Mouse (Mus musculus) intestine, postnatal 0 days (tissue): ENCODE measurements around the gene Wdr83. TPM values are rescaled to one million over a fixed set of nuclear protein-coding genes. Genes with fewer than 3 reads are reported as not detected.

Experiments used
- ATAC-seq: fragments of 200-750 bp; cut with Nextera tagmentation; 2 replicates; pipeline ENCODE4 v1.8.0; 2017; ENCODE audit warnings: mild to moderate bottlenecking, moderate TSS enrichment, moderate library complexity
- H3K27ac ChIP-seq: fragments of 300-500 bp; sonication (generic); 2 replicates; pipeline ENCODE4 v1.5.1; 2014; ENCODE audit warnings: mild to moderate bottlenecking, low read depth, low read length, moderate library complexity
- H3K27me3 ChIP-seq: fragments of 300-500 bp; sonication (generic); replicated peaks from 2 replicates; pipeline ENCODE4 v1.6.1; 2014; ENCODE audit warnings: low read length, mixed read lengths; ENCODE audit not compliant: control insufficient read depth, insufficient read depth
- H3K36me3 ChIP-seq: fragments of 300-500 bp; sonication (generic); 2 replicates; pipeline ENCODE4 v1.6.1; 2014; ENCODE audit warnings: mild to moderate bottlenecking, moderate library complexity; ENCODE audit not compliant: control insufficient read depth, insufficient read depth
- H3K4me1 ChIP-seq: fragments of 300-500 bp; sonication (generic); replicated peaks from 2 replicates; pipeline ENCODE4 v1.6.1; 2014; ENCODE audit warnings: antibody characterized with exemption, low read length, mixed read lengths; ENCODE audit not compliant: control insufficient read depth, insufficient read depth
- H3K4me2 ChIP-seq: fragments of 300-500 bp; sonication (generic); replicated peaks from 2 replicates; pipeline ENCODE4 v1.6.1; 2014; ENCODE audit warnings: low read depth, mild to moderate bottlenecking, moderate library complexity
- H3K4me3 ChIP-seq: fragments of 300-500 bp; sonication (generic); 2 replicates; pipeline ENCODE4 v1.5.1; 2014; ENCODE audit warnings: low read depth, low read length
- H3K9ac ChIP-seq: fragments of 300-500 bp; sonication (generic); 2 replicates; pipeline ENCODE4 v1.6.1; 2014; ENCODE audit warnings: mild to moderate bottlenecking, low read depth, low read length
- H3K9me3 ChIP-seq: fragments of 300-500 bp; sonication (generic); 2 replicates; pipeline ENCODE4 v1.6.1; 2016; ENCODE audit warnings: mixed run types; ENCODE audit not compliant: control insufficient read depth
- CTCF ChIP-seq: sonication (generic); IDR thresholded peaks from 2 replicates; pipeline ENCODE4 v1.5.1; 2016; ENCODE audit warnings: low read depth, mild to moderate bottlenecking, control low read depth, antibody characterized with exemption, moderate library complexity
- WGBS: fragments of 180-500 bp; shearing (Covaris S2); extraction: QIAGEN DNeasy Blood & Tissue Kit; methylation state at CpG from one replicate; pipeline ENCODE4 v1.1.7; 2014; 5-methylcytosine and 5-hydroxymethylcytosine counted together
- microRNA-seq: library from miRNA; unstranded; fragments of <30 nt; microRNA quantifications from one replicate; pipeline ENCODE4, GENCODE M21; 2016
- polyA plus RNA-seq: library from polyadenylated mRNA; unstranded; fragments of >200 nt; fragmentation: Nextera tagmentation; extraction: Ambion mirVana; gene quantifications from 2 replicates; pipeline ENCODE4 v1.2.1, GENCODE M21; 2015

The Wdr83 gene
- polyA plus RNA-seq, 1 experiment from 2014 or later, result 23.0 TPM

- no peaks in the 10 kb centered on the region for H3K9me3 ChIP-seq
- peaks cover 33% of the 10 kb centered on the region for H3K36me3 ChIP-seq
- 0 out of 2 replicates have a peak, but pooled peaks cover 5% of the 10 kb centered on the region for H3K4me1 ChIP-seq
- H3K9ac ChIP-seq, result peak within 1 kb of the TSS; percentile 72
- TF ChIP-seq CTCF, result no peak
- peak within 1 kb of the TSS; percentile 74 for H3K27ac ChIP-seq
- peak within 1 kb of the TSS; percentile 87 for H3K4me3 ChIP-seq
- ATAC-seq, result peak; percentile 89
- no peaks in the 10 kb centered on the region for H3K27me3 ChIP-seq
- peak within 1 kb of the TSS; percentile 91 for H3K4me2 ChIP-seq
- 2% methylated on average over 30 of the region's 30 CpGs for WGBS
These were observed 55.8 kb downstream of the Wdr83 start, which contains the start of gene Asna1 for GRCm38 (mm10) chr8:85025098-85025932. Gene Asna1, minus strand, starts transcription at chr8:85025281.

Small RNA genes within 50 kb of the gene (microRNA-seq; reads per million reads assigned to microRNA genes)
- gene Gm23388 (not detected), gene Mir7070 (not detected)

Other genes with a start within 250 kb of the Wdr83 start
- gene Gadd45gip1, start 249.8 kb downstream of the Wdr83 start, polyA plus RNA-seq, result 36.3 and 37.6 TPM in 2 replicates
- 67.8 and 74.2 TPM in 2 replicates for gene Rad23a, start 240.6 kb downstream of the Wdr83 start, polyA plus RNA-seq
- gene Calr, start 234.4 kb downstream of the Wdr83 start, polyA plus RNA-seq, result 474 and 507 TPM in 2 replicates
- gene Farsa, start 224.3 kb downstream of the Wdr83 start, polyA plus RNA-seq, result 27.3 and 28.3 TPM in 2 replicates
- gene Syce2, start 209.2 kb downstream of the Wdr83 start, polyA plus RNA-seq, result 27.1 and 32.7 TPM in 2 replicates
- 15.3 and 15.5 TPM in 2 replicates for gene Gcdh, start 187.4 kb downstream of the Wdr83 start, polyA plus RNA-seq
- 0.56 and 0.63 TPM in 2 replicates for gene Klf1, start 179.4 kb downstream of the Wdr83 start, polyA plus RNA-seq
- 8.9 and 11.0 TPM in 2 replicates for gene Dnase2a, start 172.7 kb downstream of the Wdr83 start, polyA plus RNA-seq
- gene Mast1, start 143.9 kb downstream of the Wdr83 start, polyA plus RNA-seq, result 1.1 TPM in 2 replicates
- gene Rtbdn, start 134.3 kb downstream of the Wdr83 start, polyA plus RNA-seq, result 0.12 TPM in 2 replicates
- 1.3 and 2.1 TPM in 2 replicates for gene Gm49661, start 111.9 kb downstream of the Wdr83 start, polyA plus RNA-seq
- gene Prdx2, start 111.7 kb downstream of the Wdr83 start, polyA plus RNA-seq, result 313 and 319 TPM in 2 replicates
- gene Rnaseh2a, start 111.5 kb downstream of the Wdr83 start, polyA plus RNA-seq, result 53.2 and 57.6 TPM in 2 replicates
- 42.8 and 47.6 TPM in 2 replicates for gene Junb, start 102.6 kb downstream of the Wdr83 start, polyA plus RNA-seq
- 68.6 and 75.4 TPM in 2 replicates for gene Hook2, start 90.7 kb downstream of the Wdr83 start, polyA plus RNA-seq
- 0.66 TPM in 1 of 2 replicates, not detected in the other for gene Best2, start 66.8 kb downstream of the Wdr83 start, polyA plus RNA-seq
- gene Asna1, start 56.0 kb downstream of the Wdr83 start, polyA plus RNA-seq, result 98.4 and 105 TPM in 2 replicates
- 121 and 122 TPM in 2 replicates for gene Trir, start 54.5 kb downstream of the Wdr83 start, polyA plus RNA-seq
- 9.8 and 10.9 TPM in 2 replicates for gene Tnpo2, start 44.4 kb downstream of the Wdr83 start, polyA plus RNA-seq
- gene Fbxw9, start 21.3 kb downstream of the Wdr83 start, polyA plus RNA-seq, result 22.1 and 25.8 TPM in 2 replicates
- gene Gm5741, start 13.3 kb downstream of the Wdr83 start, polyA plus RNA-seq, result 0.60 TPM in 1 of 2 replicates, not detected in the other
- gene Dhps, start 9.5 kb downstream of the Wdr83 start, polyA plus RNA-seq, result 46.6 and 54.9 TPM in 2 replicates
- 93.1 and 93.6 TPM in 2 replicates for gene Wdr83os, start 566 bp downstream of the Wdr83 start, polyA plus RNA-seq
- 80.9 and 87.5 TPM in 2 replicates for gene Man2b1, start 2.0 kb upstream of the Wdr83 start, polyA plus RNA-seq
- gene Zfp791, start 41.8 kb upstream of the Wdr83 start, polyA plus RNA-seq, result 0.99 and 1.4 TPM in 2 replicates
- not detected in 2 replicates for gene Cks1brt, start 70.6 kb upstream of the Wdr83 start, polyA plus RNA-seq
- gene Olfr371, start 144.7 kb upstream of the Wdr83 start, polyA plus RNA-seq, result not detected in 2 replicates
- gene Orc6, start 218.3 kb upstream of the Wdr83 start, polyA plus RNA-seq, result 32.6 and 34.5 TPM in 2 replicates
- 124 and 133 TPM in 2 replicates for gene Vps35, start 218.5 kb upstream of the Wdr83 start, polyA plus RNA-seq